Mouse (Mus musculus) thymus, adult 2 months (tissue): ENCODE results near the gene Gm10318.

Experiments used
- CTCF ChIP-seq: fragments of 200-500 bp; IDR thresholded peaks from 2 replicates; pipeline ENCODE4 v1.5.1; 2012; ENCODE audit warnings: mild to moderate bottlenecking, control low read depth, low read length, moderate library complexity, borderline replicate concordance; ENCODE audit not compliant: control insufficient read depth, poor library complexity, insufficient read depth; ENCODE audit errors: extremely low read depth
- POLR2A ChIP-seq: fragments of 200-500 bp; IDR thresholded peaks from 2 replicates; pipeline ENCODE4 v1.6.1; 2012; ENCODE audit warnings: mild to moderate bottlenecking, low read length, control low read depth, moderate library complexity; ENCODE audit not compliant: control insufficient read depth, poor library complexity, insufficient read depth; ENCODE audit errors: extremely low read depth

- TF ChIP-seq POLR2A (no peak), CTCF (no peak)
These were observed 5.1 kb upstream of the Gm10318 start for GRCm38 (mm10) chr10:77847538-77847937.
